Mouse (Mus musculus): ENCODE measurements around the gene Zfp202. TPM values are rescaled to one million over a fixed set of nuclear protein-coding genes. Genes with fewer than 3 reads are reported as not detected.

Zfp202 gene
- polyA plus RNA-seq, 2 experiments from 2014 or later, result 0.79 to 1.3 TPM

DNA sequence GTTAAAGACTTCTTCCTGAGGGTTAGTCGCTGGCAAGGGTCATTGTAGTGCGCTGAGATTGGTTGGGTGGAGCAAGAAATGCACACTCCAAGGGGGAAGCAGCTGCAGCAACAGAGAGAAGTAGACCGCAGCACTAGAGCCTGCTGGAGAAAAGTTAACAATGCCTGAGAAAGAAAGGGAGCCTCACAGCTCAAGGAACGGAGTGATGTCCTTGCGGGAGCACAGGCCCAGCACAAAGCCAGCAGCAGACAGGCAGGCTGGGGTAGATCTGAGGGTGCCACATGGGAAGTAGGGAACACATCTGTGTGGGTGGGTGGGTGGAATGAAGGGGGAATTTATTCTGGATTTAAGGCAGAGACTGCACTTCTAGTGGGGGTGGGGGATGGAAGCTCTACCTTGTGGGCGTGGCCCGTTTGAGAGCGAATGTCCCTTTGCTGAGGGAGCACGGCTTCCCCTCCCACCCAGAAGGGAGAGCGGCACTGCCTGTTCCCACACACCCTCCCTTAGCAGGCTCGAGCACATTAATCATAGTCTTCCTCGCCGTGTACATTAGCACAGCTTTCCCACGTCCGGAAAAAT, 49.2 kb downstream of the Zfp202 start:
- ATAC-seq, result no peak

DNA sequence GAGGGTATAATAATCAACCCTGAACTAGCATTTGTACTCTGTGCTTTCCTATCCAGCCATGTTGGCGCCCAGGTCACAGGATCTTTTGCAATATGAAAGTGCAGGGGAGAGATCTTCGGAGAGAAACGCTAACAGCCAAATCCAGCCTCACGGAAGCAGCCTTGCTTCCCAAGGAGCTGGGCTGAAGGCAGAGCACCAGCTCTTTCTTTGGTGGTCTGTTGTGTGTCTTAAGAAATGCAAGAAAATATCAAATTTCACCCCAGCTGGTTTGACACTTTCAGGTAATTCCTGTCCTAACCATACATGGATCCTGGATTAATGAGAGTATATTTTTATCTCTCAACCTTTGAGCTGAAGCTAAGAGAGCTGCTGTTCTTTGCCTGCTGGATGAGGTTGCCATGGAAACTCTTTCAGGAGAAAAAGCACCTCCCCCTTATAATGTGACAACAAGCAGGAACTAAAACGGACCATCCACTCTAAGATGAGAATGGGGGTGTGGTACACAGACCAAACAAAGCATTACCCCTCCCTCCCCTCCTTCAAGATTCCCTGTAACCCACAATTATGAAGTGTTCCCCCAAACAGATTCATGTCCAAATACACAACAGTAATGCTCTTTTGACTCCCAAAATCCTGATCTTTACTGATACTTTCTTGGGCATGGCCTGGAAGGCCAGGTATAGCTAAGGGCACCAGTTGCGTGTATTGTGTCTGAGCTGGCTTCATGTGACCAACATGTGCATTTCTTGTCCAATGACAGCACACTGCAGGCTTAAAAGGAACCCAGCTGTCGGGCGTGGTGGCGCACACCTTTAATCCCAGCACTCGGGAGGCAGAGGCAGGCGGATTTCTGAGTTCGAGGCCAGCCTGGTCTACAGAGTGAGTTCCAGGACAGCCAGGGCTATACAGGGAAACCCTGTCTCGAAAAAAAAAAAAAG, 50.1 kb downstream of the Zfp202 start:
- no peak for ATAC-seq

DNA sequence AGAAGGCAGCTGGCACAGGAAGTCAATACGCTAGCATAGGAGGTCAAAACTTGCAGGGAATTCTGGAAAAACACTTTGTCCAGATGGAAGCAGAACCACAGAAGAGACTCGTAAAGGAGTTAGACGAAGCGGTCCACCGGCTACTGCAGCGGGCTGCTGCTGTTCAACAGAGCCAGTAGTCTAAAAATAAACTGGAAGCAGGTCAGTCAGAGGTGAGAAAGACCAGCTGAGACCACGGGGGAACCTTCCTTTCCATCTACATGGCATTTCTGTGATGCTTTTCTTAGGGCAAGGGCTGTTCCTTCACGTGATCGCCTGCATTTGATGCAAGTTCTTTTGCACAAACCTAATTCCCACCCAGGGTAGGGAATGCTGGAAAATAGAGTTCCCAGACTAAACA, 53.4 kb downstream of the Zfp202 start:
- no peak for ATAC-seq

DNA sequence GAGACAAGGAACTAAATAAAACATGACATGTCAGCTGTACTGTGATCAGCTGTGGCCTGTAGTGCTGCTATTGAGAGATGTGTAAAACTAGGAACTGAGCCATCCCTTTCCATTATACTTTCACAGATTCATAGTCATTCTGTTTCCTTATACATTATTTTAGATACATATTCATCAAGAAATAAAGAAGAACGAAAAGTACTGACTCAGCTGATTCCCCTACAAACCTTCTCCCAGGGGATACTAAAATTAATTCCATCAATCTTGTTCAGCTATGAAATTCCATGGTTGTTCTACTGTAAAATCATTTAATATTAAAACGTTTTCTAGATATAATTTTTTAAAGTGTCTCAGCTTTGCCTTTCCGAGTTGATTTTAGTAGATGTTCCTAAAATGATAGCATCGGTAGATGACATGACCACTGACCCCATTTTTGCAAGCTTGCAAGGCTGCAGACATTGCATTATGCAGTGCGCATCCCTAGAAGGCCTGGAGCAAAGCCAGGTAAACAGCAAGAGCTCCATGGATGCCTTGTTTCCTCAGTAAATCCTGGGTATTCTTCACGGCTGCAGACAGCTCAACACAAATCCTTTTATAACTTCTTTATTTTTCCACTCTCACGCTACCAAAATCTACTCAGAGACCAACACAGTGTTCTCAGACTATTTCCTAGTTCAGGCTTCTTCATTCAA, 54.0 kb downstream of the Zfp202 start:
- no peak for ATAC-seq

DNA sequence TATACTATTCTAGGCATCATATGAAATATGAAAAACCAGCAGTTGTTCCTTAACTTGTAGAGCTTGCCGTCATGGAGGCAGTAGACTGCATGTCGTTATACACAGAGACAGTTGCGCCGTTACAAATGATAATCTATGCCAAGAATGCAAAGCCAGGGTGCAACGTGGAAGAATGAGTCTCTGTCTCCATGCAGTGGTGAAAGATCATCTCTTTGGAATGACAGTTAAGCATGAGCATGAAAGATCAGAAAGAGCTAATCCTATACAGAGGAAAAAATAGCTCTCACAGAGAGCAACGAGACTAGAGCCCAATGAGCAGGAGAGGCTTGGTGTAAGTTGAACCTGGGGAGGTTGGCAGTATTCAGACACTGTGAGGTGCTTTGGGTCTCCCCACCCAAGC, 54.6 kb downstream of the Zfp202 start:
- no peak for ATAC-seq

DNA sequence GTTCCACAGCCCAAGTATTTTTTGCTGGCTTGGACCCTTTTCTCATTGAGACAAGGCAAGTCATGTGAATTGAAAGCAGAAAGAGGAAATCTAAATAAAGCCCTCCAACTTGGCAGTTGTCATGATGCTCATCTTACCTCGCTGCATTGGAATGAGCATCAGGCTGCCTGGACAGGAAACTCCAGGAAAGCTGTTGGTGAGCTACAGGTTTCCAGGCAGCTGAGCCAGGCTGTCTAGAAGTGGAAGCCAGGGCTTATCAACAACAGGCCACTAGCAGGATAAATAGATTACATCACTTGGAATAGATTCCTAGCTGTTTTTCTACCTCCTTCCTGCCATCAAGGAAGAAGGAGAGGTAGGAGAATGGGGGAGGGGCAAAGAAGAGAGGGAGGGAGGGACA, 57.0 kb downstream of the Zfp202 start:
- ATAC-seq, result no peak

DNA sequence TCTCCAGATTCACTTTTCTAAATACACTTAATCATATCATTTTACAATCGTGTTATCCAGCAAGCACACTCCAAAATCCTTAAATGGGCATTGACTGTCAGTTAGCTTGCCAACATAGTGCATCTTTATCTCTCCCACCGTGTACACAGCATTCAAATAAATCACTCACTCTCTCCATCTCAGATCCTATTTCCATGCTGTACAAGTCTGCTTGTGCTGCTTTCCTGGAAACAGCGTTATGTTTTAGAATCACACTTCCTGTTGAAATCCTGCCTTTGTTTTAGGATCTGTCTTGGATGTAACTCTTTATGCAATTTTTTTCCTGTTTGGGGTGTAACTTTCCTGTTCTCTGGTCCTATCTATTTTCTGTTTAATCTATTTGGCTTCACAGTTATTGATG, 60.3 kb downstream of the Zfp202 start:
- no peak for ATAC-seq

Other genes with a start within 250 kb of the Zfp202 start
- gene Olfr975, start 240.3 kb upstream of the Zfp202 start, polyA plus RNA-seq (2017; shearing (Covaris generic)), result not detected
- not detected for gene Olfr976, start 231.2 kb upstream of the Zfp202 start, polyA plus RNA-seq (2017; shearing (Covaris generic))
- not detected for gene Olfr978, start 200.2 kb upstream of the Zfp202 start, polyA plus RNA-seq (2017; shearing (Covaris generic))
- gene Olfr979, start 188.9 kb upstream of the Zfp202 start, polyA plus RNA-seq (2017; shearing (Covaris generic)), result not detected
- gene Olfr980, start 182.7 kb upstream of the Zfp202 start, polyA plus RNA-seq (2017; shearing (Covaris generic)), result not detected
- gene Olfr981, start 170.9 kb upstream of the Zfp202 start, polyA plus RNA-seq (2017; shearing (Covaris generic)), result not detected
- gene Olfr982, start 118.5 kb upstream of the Zfp202 start, polyA plus RNA-seq (2017; shearing (Covaris generic)), result not detected
- gene Olfr983, start 98.7 kb upstream of the Zfp202 start, polyA plus RNA-seq (2017; shearing (Covaris generic)), result not detected
- gene Olfr984, start 78.1 kb upstream of the Zfp202 start, polyA plus RNA-seq (2017; shearing (Covaris generic)), result under 1 TPM in 1 of 2 experiments, not detected in 1; 0.08 TPM
- not detected for gene Olfr985, start 62.1 kb upstream of the Zfp202 start, polyA plus RNA-seq (2017; shearing (Covaris generic))
- gene Tmem225, start 44.2 kb upstream of the Zfp202 start, polyA plus RNA-seq (2017; shearing (Covaris generic)), result not detected
- under 1 TPM in 1 of 2 experiments, not detected in 1; 0.11 TPM for gene Olfr986, start 11.4 kb upstream of the Zfp202 start, polyA plus RNA-seq (2017; shearing (Covaris generic))
- gene Scn3b, start 76.9 kb downstream of the Zfp202 start, polyA plus RNA-seq (2017; shearing (Covaris generic)), result not detected

Data from activated CD4-positive, CD25-positive, alpha-beta regulatory T cell, adult 4 months (primary cell).